Mouse (Mus musculus): ENCODE measurements around the gene Pole2. TPM values are rescaled to one million over a fixed set of nuclear protein-coding genes. Genes with fewer than 3 reads are reported as not detected.

Gene Pole2
- 15.0 TPM for polyA plus RNA-seq (2015; fragmentation: Illumina TruSeq; extraction: RNeasy Lipid Tissue Mini Kit (QIAGEN cat#74804); ENCODE audit: insufficient read depth, low replicate concordance)

GRCm38 (mm10) chr12:69227776-69228466 is at the start of gene Pole2:
Gene Pole2, minus strand, starts transcription at chr12:69228195.

GRCm38 (mm10) chr12:69240876-69241275 is 12.9 kb upstream of the Pole2 start, which contains the start of gene Klhdc1:
Gene Klhdc1, plus strand, starts transcription at chr12:69241176.

GRCm38 (mm10) chr12:69204052-69204833 is 23.8 kb downstream of the Pole2 start, which contains the start of gene Gm49384:
Gene Gm49384, minus strand, starts transcription at chr12:69204267.

GRCm38 (mm10) chr12:69198164-69198535 is 29.8 kb downstream of the Pole2 start, which contains the start of gene Dnaaf2:
Gene Dnaaf2, minus strand, starts transcription at chr12:69198429.

GRCm38 (mm10) chr12:69196444-69197377 is 31.3 kb downstream of the Pole2 start, which contains the start of gene Gm49383:
Gene Gm49383, minus strand, starts transcription at chr12:69197104.

GRCm38 (mm10) chr12:69183583-69184308 is 44.2 kb downstream of the Pole2 start, which contains the start of the genes Rpl36al and Mgat2:
Gene Rpl36al, minus strand, starts transcription at chr12:69184083.
Gene Mgat2, plus strand, starts transcription at chr12:69184157.

GRCm38 (mm10) chr12:69168461-69169106 is 59.4 kb downstream of the Pole2 start, which contains the start of gene Lrr1:
Gene Lrr1, plus strand, starts transcription at chr12:69168814.

GRCm38 (mm10) chr12:69158765-69159577 is 69.0 kb downstream of the Pole2 start, which contains the start of gene Rps29:
Gene Rps29, minus strand, starts transcription at chr12:69159186.

Other genes starting within 250 kb of the Pole2 start
- 1,008 TPM for gene Rps29, start 69.0 kb downstream of the Pole2 start, polyA plus RNA-seq (2015; fragmentation: Illumina TruSeq; extraction: RNeasy Lipid Tissue Mini Kit (QIAGEN cat#74804); ENCODE audit: insufficient read depth, low replicate concordance)
- 1.8 TPM for gene Lrr1, start 59.4 kb downstream of the Pole2 start, polyA plus RNA-seq (2015; fragmentation: Illumina TruSeq; extraction: RNeasy Lipid Tissue Mini Kit (QIAGEN cat#74804); ENCODE audit: insufficient read depth, low replicate concordance)
- 750 TPM for gene Rpl36al, start 44.1 kb downstream of the Pole2 start, polyA plus RNA-seq (2015; fragmentation: Illumina TruSeq; extraction: RNeasy Lipid Tissue Mini Kit (QIAGEN cat#74804); ENCODE audit: insufficient read depth, low replicate concordance)
- gene Mgat2, start 44.0 kb downstream of the Pole2 start, polyA plus RNA-seq (2015; fragmentation: Illumina TruSeq; extraction: RNeasy Lipid Tissue Mini Kit (QIAGEN cat#74804); ENCODE audit: insufficient read depth, low replicate concordance) = 58.5 TPM
- gene Gm49383, start 31.1 kb downstream of the Pole2 start, polyA plus RNA-seq (2015; fragmentation: Illumina TruSeq; extraction: RNeasy Lipid Tissue Mini Kit (QIAGEN cat#74804); ENCODE audit: insufficient read depth, low replicate concordance) = 4.0 TPM
- gene Dnaaf2, start 29.8 kb downstream of the Pole2 start, polyA plus RNA-seq (2015; fragmentation: Illumina TruSeq; extraction: RNeasy Lipid Tissue Mini Kit (QIAGEN cat#74804); ENCODE audit: insufficient read depth, low replicate concordance) = 3.5 TPM
- gene Gm49384, start 23.9 kb downstream of the Pole2 start, polyA plus RNA-seq (2015; fragmentation: Illumina TruSeq; extraction: RNeasy Lipid Tissue Mini Kit (QIAGEN cat#74804); ENCODE audit: insufficient read depth, low replicate concordance) = 7.1 TPM
- gene Klhdc1, start 13.0 kb upstream of the Pole2 start, polyA plus RNA-seq (2015; fragmentation: Illumina TruSeq; extraction: RNeasy Lipid Tissue Mini Kit (QIAGEN cat#74804); ENCODE audit: insufficient read depth, low replicate concordance) = 18.3 TPM
- gene Klhdc2, start 68.5 kb upstream of the Pole2 start, polyA plus RNA-seq (2015; fragmentation: Illumina TruSeq; extraction: RNeasy Lipid Tissue Mini Kit (QIAGEN cat#74804); ENCODE audit: insufficient read depth, low replicate concordance) = 43.8 TPM
- 105 TPM for gene Nemf, start 129.0 kb upstream of the Pole2 start, polyA plus RNA-seq (2015; fragmentation: Illumina TruSeq; extraction: RNeasy Lipid Tissue Mini Kit (QIAGEN cat#74804); ENCODE audit: insufficient read depth, low replicate concordance)
- gene Arf6, start 144.0 kb upstream of the Pole2 start, polyA plus RNA-seq (2015; fragmentation: Illumina TruSeq; extraction: RNeasy Lipid Tissue Mini Kit (QIAGEN cat#74804); ENCODE audit: insufficient read depth, low replicate concordance) = 107 TPM
- not detected for gene Gm9887, start 144.3 kb upstream of the Pole2 start, polyA plus RNA-seq (2015; fragmentation: Illumina TruSeq; extraction: RNeasy Lipid Tissue Mini Kit (QIAGEN cat#74804); ENCODE audit: insufficient read depth, low replicate concordance)

Measured in spleen, adult 10 weeks (tissue).